11 mouse cellular contexts compared by ENCODE assay signal in genomic region chr10:70496938-70497337, GRCm38 (mm10). TPM values are rescaled to one million over a fixed set of nuclear protein-coding genes. Genes with fewer than 3 reads are reported as not detected.
A peak's percentile ranks its signal among the peaks of the same experiment; 100 is the strongest.
DNase-seq lines count a peak whose midpoint lies in the region; ATAC-seq and TF ChIP-seq lines count a peak whose summit lies in the region.
"Had no signal": no experiment of that assay in that cellular context is flagged by ENCODE, and none has a peak within 500 bp of the region (broad histone marks: within the 10 kb centered on the region; RNA-seq: fewer than 3 reads in every experiment).

No protein-coding gene starts in this region.

- no peak overlapping the region for H3K4me2 ChIP-seq in hindbrain, embryonic 16.5 days (ENCODE audit: low read length)
- H3K4me2 ChIP-seq in lung, embryonic 14.5 days: no peak overlapping the region
- H3K4me2 ChIP-seq: midbrain, embryonic 12.5 days had no signal

- H3K4me1 ChIP-seq in hindbrain, embryonic 16.5 days (ENCODE audit: control insufficient read depth, insufficient read depth, low read depth, low read length): peaks cover 5% of the 10 kb centered on the region
- H3K4me1 ChIP-seq in hindbrain, embryonic 10.5 days (replicated peaks): peaks cover 9% of the 10 kb centered on the region; the same call in 1 of the 2 replicates
- peaks cover 6% of the 10 kb centered on the region; the same call in 1 of the 2 replicates for H3K4me1 ChIP-seq in lung, embryonic 14.5 days (ENCODE audit: insufficient read depth)

- no peaks in the 10 kb centered on the region for H3K27me3 ChIP-seq in hindbrain, embryonic 16.5 days (replicated peaks; ENCODE audit: control insufficient read depth, insufficient read depth, low read length)
- no peaks in the 10 kb centered on the region for H3K27me3 ChIP-seq in hindbrain, embryonic 10.5 days (ENCODE audit: insufficient read depth, poor library complexity, severe bottlenecking)
- H3K27me3 ChIP-seq in lung, embryonic 14.5 days (ENCODE audit: insufficient read depth, low read length): no peaks in the 10 kb centered on the region
- H3K27me3 ChIP-seq: midbrain, embryonic 12.5 days had no signal

- H3K27ac ChIP-seq in hindbrain, embryonic 16.5 days (ENCODE audit: low read depth, low read length): no peak overlapping the region
- no peak overlapping the region for H3K27ac ChIP-seq in hindbrain, embryonic 10.5 days
- no peak overlapping the region for H3K27ac ChIP-seq in lung, embryonic 14.5 days (ENCODE audit: low read depth)
- H3K27ac ChIP-seq: midbrain, embryonic 12.5 days had no signal

- 0 out of 2 replicates have a peak, but pooled peaks have one; percentile 34 for ATAC-seq in hindbrain, embryonic 16.5 days
- ATAC-seq in lung, embryonic 14.5 days (ENCODE audit: insufficient read depth): peak; percentile 88
- ATAC-seq: forebrain, embryonic 16.5 days had no signal

- no peaks in the 10 kb centered on the region for H3K9me3 ChIP-seq in hindbrain, embryonic 16.5 days (ENCODE audit: control insufficient read depth, low read length)
- no peaks in the 10 kb centered on the region for H3K9me3 ChIP-seq in hindbrain, embryonic 10.5 days
- H3K9me3 ChIP-seq in lung, embryonic 14.5 days (ENCODE audit: low read depth, low read length): no peaks in the 10 kb centered on the region
- H3K9me3 ChIP-seq: midbrain, embryonic 12.5 days had no signal

- intact Hi-C loops in gastrocnemius, postnatal 14 days (cut with DNase I; ENCODE audit: low total_unique reads): no loop called here

- TF ChIP-seq CTCF in lung, embryonic 14.5 days (IDR thresholded peaks at IDR 0.05; ENCODE audit: low read depth): no peak

- H3K36me3 ChIP-seq in hindbrain, embryonic 16.5 days (ENCODE audit: control insufficient read depth, insufficient read depth, low read length): no peaks in the 10 kb centered on the region
- peaks cover 4% of the 10 kb centered on the region; the same call in 1 of the 2 replicates for H3K36me3 ChIP-seq in hindbrain, embryonic 10.5 days
- H3K36me3 ChIP-seq in lung, embryonic 14.5 days (ENCODE audit: insufficient read depth): no peaks in the 10 kb centered on the region
- H3K36me3 ChIP-seq: midbrain, embryonic 12.5 days had no signal

- H3K9ac ChIP-seq in hindbrain, embryonic 16.5 days (ENCODE audit: low read depth, low read length): no peak overlapping the region
- H3K9ac ChIP-seq in lung, embryonic 14.5 days: no peak overlapping the region
- H3K9ac ChIP-seq: midbrain, embryonic 12.5 days had no signal

- H3K4me3 ChIP-seq in hindbrain, embryonic 16.5 days (ENCODE audit: low read length): no peak overlapping the region
- H3K4me3 ChIP-seq in hindbrain, embryonic 10.5 days: no peak overlapping the region
- no peak overlapping the region for H3K4me3 ChIP-seq in lung, embryonic 14.5 days (ENCODE audit: low read depth, low read length)
- H3K4me3 ChIP-seq: midbrain, embryonic 12.5 days had no signal

- DNase-seq in hindbrain, embryonic 10.5 days (ENCODE audit: low spot score): no peak
- DNase-seq in NIH3T3 (ENCODE audit: low read depth): peak; percentile 93
- peak; percentile 46 for DNase-seq in gastrocnemius, postnatal 14 days
- peak; percentile 93 for DNase-seq in lung, embryonic 14.5 days
- DNase-seq in frontal cortex, postnatal 36 days (ENCODE audit: low spot score in 2 of 2): no peak
- no peak for DNase-seq in thymus, postnatal 4 days
- DNase-seq in spleen, postnatal 4 days (ENCODE audit: low spot score in 2 of 2): no peak
- DNase-seq: right cerebral cortex, adult 18-20 months had no signal

RNA-seq across cellular contexts. Expression of gene Fam13c, which starts 56.7 kb away (rescaled TPM):
- polyA plus RNA-seq in hindbrain, embryonic 16.5 days (2015; fragmentation: Nextera tagmentation; extraction: Ambion mirVana): 24.7 and 25.5 TPM in 2 replicates
- polyA plus RNA-seq in hindbrain, embryonic 10.5 days (2016; fragmentation: Nextera tagmentation; extraction: Ambion mirVana): 9.6 and 13.7 TPM in 2 replicates
- total RNA-seq in gastrocnemius, postnatal 14 days (2021): 1 to 10 TPM; 5.3 to 6.0 TPM
- 9.1 and 9.7 TPM in 2 replicates for polyA plus RNA-seq in lung, embryonic 14.5 days (2014; fragmentation: Nextera tagmentation; extraction: Ambion mirVana)

Comparison
In these comparisons a context has a peak if more than half of its experiments do, and no peak if none do; other contexts are left out.
1. DNase-seq: peak in NIH3T3 (single experiment), gastrocnemius, postnatal 14 days (single experiment) and lung, embryonic 14.5 days (single experiment); none in hindbrain, embryonic 10.5 days (single experiment), frontal cortex, postnatal 36 days (0 of 2), thymus, postnatal 4 days (single experiment) and spleen, postnatal 4 days (0 of 2).